Mouse (Mus musculus): ENCODE results near the gene Actg1. TPM values are rescaled to one million over a fixed set of nuclear protein-coding genes. Genes with fewer than 3 reads are reported as not detected.
A peak's percentile ranks its signal among the peaks of the same experiment; 100 is the strongest.

Gene Actg1
- total and polyA plus RNA-seq, 2 experiments from 2014 or later, result 714 to 751 TPM

GRCm38 (mm10) chr11:120305535-120306365, 42.6 kb downstream of the Actg1 start:
- no peak for DNase-seq (ENCODE audit: low spot score)
- no peaks in the 10 kb centered on the region for H3K36me3 ChIP-seq (replicated peaks; ENCODE audit: control insufficient read depth, insufficient read depth, low read length)
- peaks cover 17% of the 10 kb centered on the region for H3K4me1 ChIP-seq (ENCODE audit: control insufficient read depth, insufficient read depth)
- peak overlapping the region; percentile 42 for H3K9ac ChIP-seq (replicated peaks; ENCODE audit: low read depth, low read length)
- ATAC-seq (ENCODE audit: insufficient read depth, low read depth), result no peak
- H3K4me3 ChIP-seq (ENCODE audit: low read depth, low read length), result peak overlapping the region; percentile 45
- 25% methylated on average over 15 of the region's 15 CpGs for WGBS
- TF ChIP-seq CTCF (IDR thresholded peaks at IDR 0.05; ENCODE audit: low read depth), result no peak
- TF ChIP-seq EP300 (IDR thresholded peaks at IDR 0.05; ENCODE audit: low read depth), result no peak; the same call in 1 of the 2 replicates
- H3K27me3 ChIP-seq (ENCODE audit: control insufficient read depth, insufficient read depth, low read length), result no peaks in the 10 kb centered on the region
- peak overlapping the region; percentile 63 for H3K4me2 ChIP-seq (ENCODE audit: low read depth, low read length)
- H3K9me3 ChIP-seq (replicated peaks; ENCODE audit: control insufficient read depth, low read length), result no peaks in the 10 kb centered on the region
- H3K27ac ChIP-seq (ENCODE audit: low read depth), result peak overlapping the region; percentile 33

GRCm38 (mm10) chr11:120304886-120305534, 43.3 kb downstream of the Actg1 start:
- peak overlapping the region; percentile 49 for H3K27ac ChIP-seq (ENCODE audit: low read depth)
- TF ChIP-seq CTCF (IDR thresholded peaks at IDR 0.05; ENCODE audit: low read depth) (peak; percentile 45), EP300 (IDR thresholded peaks at IDR 0.05; ENCODE audit: low read depth) (peak; percentile 13; the same call in 1 of the 2 replicates)
- peak overlapping the region; percentile 45 for H3K4me3 ChIP-seq (ENCODE audit: low read depth, low read length)
- H3K4me2 ChIP-seq (ENCODE audit: low read depth, low read length), result peak overlapping the region; percentile 63
- WGBS, result under 1% methylated on average over 48 of the region's 53 CpGs
- no peaks in the 10 kb centered on the region for H3K9me3 ChIP-seq (replicated peaks; ENCODE audit: control insufficient read depth, low read length)
- H3K36me3 ChIP-seq (replicated peaks; ENCODE audit: control insufficient read depth, insufficient read depth, low read length), result no peaks in the 10 kb centered on the region
- peak overlapping the region; percentile 42 for H3K9ac ChIP-seq (replicated peaks; ENCODE audit: low read depth, low read length)
- DNase-seq (ENCODE audit: low spot score) (peak; percentile 94), ATAC-seq (ENCODE audit: insufficient read depth, low read depth) (peak; percentile 95)
- no peaks in the 10 kb centered on the region for H3K27me3 ChIP-seq (ENCODE audit: control insufficient read depth, insufficient read depth, low read length)
- peaks cover 13% of the 10 kb centered on the region for H3K4me1 ChIP-seq (ENCODE audit: control insufficient read depth, insufficient read depth)

- no peak overlapping the region for H3K27ac ChIP-seq (ENCODE audit: low read depth)
- DNase-seq (ENCODE audit: low spot score), result no peak
- no peaks in the 10 kb centered on the region for H3K27me3 ChIP-seq (ENCODE audit: control insufficient read depth, insufficient read depth, low read length)
- H3K4me3 ChIP-seq (ENCODE audit: low read depth, low read length), result no peak overlapping the region
- 32% methylated on average over 5 of the region's 5 CpGs for WGBS
- H3K36me3 ChIP-seq (replicated peaks; ENCODE audit: control insufficient read depth, insufficient read depth, low read length), result no peaks in the 10 kb centered on the region
- TF ChIP-seq EP300 (IDR thresholded peaks at IDR 0.05; ENCODE audit: low read depth) (no peak), CTCF (IDR thresholded peaks at IDR 0.05; ENCODE audit: low read depth) (no peak)
- no peak for ATAC-seq (ENCODE audit: insufficient read depth, low read depth)
- H3K4me1 ChIP-seq (ENCODE audit: control insufficient read depth, insufficient read depth), result peaks cover 20% of the 10 kb centered on the region
- no peak overlapping the region for H3K4me2 ChIP-seq (ENCODE audit: low read depth, low read length)
- no peak overlapping the region for H3K9ac ChIP-seq (replicated peaks; ENCODE audit: low read depth, low read length)
- H3K9me3 ChIP-seq (replicated peaks; ENCODE audit: control insufficient read depth, low read length), result no peaks in the 10 kb centered on the region
Measured at GRCm38 (mm10) chr11:120304350-120304694, 44.0 kb downstream of the Actg1 start.

GRCm38 (mm10) chr11:120303559-120304349, 44.6 kb downstream of the Actg1 start:
- Histone ChIP-seq H3K9me3 (replicated peaks; ENCODE audit: control insufficient read depth, low read length) (no peaks in the 10 kb centered on the region), H3K9ac (replicated peaks; ENCODE audit: low read depth, low read length) (no peak overlapping the region), H3K4me2 (ENCODE audit: low read depth, low read length) (no peak overlapping the region), H3K27ac (ENCODE audit: low read depth) (no peak overlapping the region), H3K27me3 (ENCODE audit: control insufficient read depth, insufficient read depth, low read length) (no peaks in the 10 kb centered on the region), H3K36me3 (replicated peaks; ENCODE audit: control insufficient read depth, insufficient read depth, low read length) (no peaks in the 10 kb centered on the region), H3K4me1 (ENCODE audit: control insufficient read depth, insufficient read depth) (peaks cover 20% of the 10 kb centered on the region), H3K4me3 (ENCODE audit: low read depth, low read length) (no peak overlapping the region)
- 89% methylated on average over 20 of the region's 21 CpGs for WGBS
- ATAC-seq (ENCODE audit: insufficient read depth, low read depth) (no peak), DNase-seq (ENCODE audit: low spot score) (no peak)
- no peak for TF ChIP-seq CTCF (IDR thresholded peaks at IDR 0.05; ENCODE audit: low read depth)
- TF ChIP-seq EP300 (IDR thresholded peaks at IDR 0.05; ENCODE audit: low read depth), result no peak

GRCm38 (mm10) chr11:120303119-120303518, 45.2 kb downstream of the Actg1 start:
- DNase-seq (ENCODE audit: low spot score) (no peak), ATAC-seq (ENCODE audit: insufficient read depth, low read depth) (no peak)
- Histone ChIP-seq H3K9me3 (replicated peaks; ENCODE audit: control insufficient read depth, low read length) (no peaks in the 10 kb centered on the region), H3K4me3 (ENCODE audit: low read depth, low read length) (no peak overlapping the region), H3K36me3 (replicated peaks; ENCODE audit: control insufficient read depth, insufficient read depth, low read length) (no peaks in the 10 kb centered on the region), H3K9ac (replicated peaks; ENCODE audit: low read depth, low read length) (no peak overlapping the region), H3K27ac (ENCODE audit: low read depth) (no peak overlapping the region), H3K4me1 (ENCODE audit: control insufficient read depth, insufficient read depth) (peaks cover 20% of the 10 kb centered on the region), H3K27me3 (ENCODE audit: control insufficient read depth, insufficient read depth, low read length) (no peaks in the 10 kb centered on the region), H3K4me2 (ENCODE audit: low read depth, low read length) (no peak overlapping the region)
- TF ChIP-seq CTCF (IDR thresholded peaks at IDR 0.05; ENCODE audit: low read depth), result no peak
- no peak for TF ChIP-seq EP300 (IDR thresholded peaks at IDR 0.05; ENCODE audit: low read depth)
- 91% methylated on average over 9 of the region's 9 CpGs for WGBS

All from heart, postnatal 0 days (tissue).